Mouse (Mus musculus) inflammation-experienced regulatory T-cells, adult 6 months (primary cell): ENCODE data around the gene Mpv17l2. TPM values are rescaled to one million over a fixed set of nuclear protein-coding genes. Genes with fewer than 3 reads are reported as not detected.
A peak's percentile ranks its signal among the peaks of the same experiment; 100 is the strongest.

Source experiments
- ATAC-seq: one replicate; pipeline ENCODE4 v1.8.0; 2017
- polyA plus RNA-seq, 3 experiments: library from polyadenylated mRNA; unstranded; fragments of 100-300 nt; shearing (Covaris generic); gene quantifications; one replicate each; pipeline ENCODE4 v1.2.1; 2017

The Mpv17l2 gene
- polyA plus RNA-seq, 3 experiments from 2014 or later, result 35.5 to 46.1 (median 42.5) TPM

- ATAC-seq, result no peak
Measured at GRCm38 (mm10) chr8:70749097-70749674, 11.6 kb downstream of the Mpv17l2 start.

GRCm38 (mm10) chr8:70748246-70749096 is 12.3 kb downstream of the Mpv17l2 start:
- ATAC-seq, result no peak

- no peak for ATAC-seq
Measured at GRCm38 (mm10) chr8:70747211-70747890, 13.4 kb downstream of the Mpv17l2 start.

GRCm38 (mm10) chr8:70746676-70747075 is 14.1 kb downstream of the Mpv17l2 start:
- ATAC-seq, result no peak

GRCm38 (mm10) chr8:70745691-70746220 is 15.0 kb downstream of the Mpv17l2 start:
- ATAC-seq, result no peak

GRCm38 (mm10) chr8:70744806-70745205 is 15.9 kb downstream of the Mpv17l2 start:
- ATAC-seq, result peak; percentile 57

GRCm38 (mm10) chr8:70743656-70744590 is 16.8 kb downstream of the Mpv17l2 start:
- peak; percentile 65 for ATAC-seq

GRCm38 (mm10) chr8:70742981-70743655 is 17.6 kb downstream of the Mpv17l2 start:
- peak; percentile 35 for ATAC-seq

GRCm38 (mm10) chr8:70742176-70742575 is 18.6 kb downstream of the Mpv17l2 start:
- ATAC-seq, result no peak

GRCm38 (mm10) chr8:70741661-70742060 is 19.1 kb downstream of the Mpv17l2 start:
- no peak for ATAC-seq

- ATAC-seq, result no peak
Measured at GRCm38 (mm10) chr8:70738211-70738610, 22.5 kb downstream of the Mpv17l2 start.

GRCm38 (mm10) chr8:70737705-70738104 is 23.0 kb downstream of the Mpv17l2 start:
- no peak for ATAC-seq

GRCm38 (mm10) chr8:70730956-70731355 is 29.8 kb downstream of the Mpv17l2 start:
- ATAC-seq, result no peak

GRCm38 (mm10) chr8:70729808-70730475 is 30.8 kb downstream of the Mpv17l2 start:
- ATAC-seq, result peak; percentile 77

GRCm38 (mm10) chr8:70726721-70727120 is 34.0 kb downstream of the Mpv17l2 start:
- ATAC-seq, result no peak

- ATAC-seq, result no peak
Measured at GRCm38 (mm10) chr8:70725792-70726447, 34.8 kb downstream of the Mpv17l2 start.

GRCm38 (mm10) chr8:70724216-70724615 is 36.5 kb downstream of the Mpv17l2 start:
- ATAC-seq, result no peak

- ATAC-seq, result no peak
Measured at GRCm38 (mm10) chr8:70723486-70724210, 37.1 kb downstream of the Mpv17l2 start, which contains the start of gene Pde4c. TSS of gene Pde4c (plus strand) at chr8:70723720.

- ATAC-seq, result no peak
Measured at GRCm38 (mm10) chr8:70721601-70722000, 39.1 kb downstream of the Mpv17l2 start.
